Comparison of ENCODE assay signal across 9 mouse cellular contexts in the genomic region with DNA sequence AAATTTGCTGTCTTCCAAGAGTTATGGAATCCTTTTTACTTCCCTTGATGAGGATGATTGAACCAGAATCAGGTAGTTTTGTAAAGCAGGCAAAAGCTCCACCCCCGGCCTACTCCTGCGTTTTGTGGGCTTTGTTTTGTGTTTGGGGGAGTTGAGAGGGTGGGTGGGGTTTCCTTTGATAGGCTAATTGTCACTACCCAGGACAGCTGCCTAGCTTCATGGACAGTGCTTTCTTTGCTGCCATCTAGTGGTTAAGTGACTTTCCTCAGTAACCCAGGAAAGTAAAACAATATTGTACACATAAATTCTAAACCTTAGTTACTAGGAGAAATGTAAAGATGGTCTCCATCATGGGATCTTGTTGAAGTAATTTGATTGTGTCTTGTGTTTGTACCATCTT.
A peak's percentile ranks its signal among the peaks of the same experiment; 100 is the strongest.
DNase-seq lines count a peak whose midpoint lies in the region; ATAC-seq and TF ChIP-seq lines count a peak whose summit lies in the region.
"Had no signal": no experiment of that assay in that cellular context is flagged by ENCODE, and none has a peak within 500 bp of the region (broad histone marks: within the 10 kb centered on the region; RNA-seq: fewer than 3 reads in every experiment).

No protein-coding gene starts in this region.

- H3K9ac ChIP-seq in embryonic facial prominence, embryonic 14.5 days (ENCODE audit: low read depth, low read length) = no peak overlapping the region
- H3K9ac ChIP-seq: neural tube, embryonic 13.5 days had no signal

- no peak overlapping the region for H3K4me2 ChIP-seq in embryonic facial prominence, embryonic 14.5 days (ENCODE audit: low read depth, low read length)
- H3K4me2 ChIP-seq: neural tube, embryonic 13.5 days had no signal

- no peak overlapping the region for H3K4me3 ChIP-seq in G1E (ENCODE audit: low read depth, low read length)
- H3K4me3 ChIP-seq in embryonic facial prominence, embryonic 14.5 days (ENCODE audit: low read depth, low read length) = no peak overlapping the region
- H3K4me3 ChIP-seq: neural tube, embryonic 13.5 days had no signal

- H3K27ac ChIP-seq in embryonic facial prominence, embryonic 14.5 days (replicated peaks; ENCODE audit: low read depth, low read length) = no peak overlapping the region

- H3K36me3 ChIP-seq in G1E (replicated peaks) = peaks cover 36% of the 10 kb centered on the region
- peaks cover 15% of the 10 kb centered on the region; the same call in 1 of the 2 replicates for H3K36me3 ChIP-seq in embryonic facial prominence, embryonic 14.5 days (ENCODE audit: control insufficient read depth, insufficient read depth, low read length)

- no peak for TF ChIP-seq CTCF in G1E (IDR thresholded peaks at IDR 0.05; ENCODE audit: low read depth, low read length)

- 4% methylated on average over 2 of the region's 2 CpGs for WGBS in embryonic facial prominence, embryonic 14.5 days

- H3K9me3 ChIP-seq in G1E (replicated peaks) = no peaks in the 10 kb centered on the region
- no peaks in the 10 kb centered on the region for H3K9me3 ChIP-seq in embryonic facial prominence, embryonic 14.5 days (ENCODE audit: control insufficient read depth, low read length)
- H3K9me3 ChIP-seq: neural tube, embryonic 13.5 days had no signal

- no peaks in the 10 kb centered on the region for H3K27me3 ChIP-seq in G1E (ENCODE audit: insufficient read depth, low read length)
- H3K27me3 ChIP-seq in embryonic facial prominence, embryonic 14.5 days (replicated peaks; ENCODE audit: control insufficient read depth, insufficient read depth, low read length) = no peaks in the 10 kb centered on the region
- H3K27me3 ChIP-seq: neural tube, embryonic 13.5 days had no signal

- ATAC-seq in G1E (ENCODE audit: extremely low read depth, insufficient number of reproducible peaks, low FRiP score, poor library complexity, severe bottlenecking) = no peak
- 0 out of 2 replicates have a peak, but pooled peaks have one; percentile 50 for ATAC-seq in embryonic facial prominence, embryonic 14.5 days (ENCODE audit: low read depth)
- ATAC-seq in activated CD4-positive, CD25-positive, alpha-beta regulatory T cell, adult 4 months = no peak

- peak; percentile 8 to 49 for DNase-seq in adrenal gland, postnatal 36 days
- DNase-seq in adrenal gland, postnatal 4 days (ENCODE audit: low spot score in 2 of 2) = no peak
- DNase-seq in layer of hippocampus, adult 11-12 months (ENCODE audit: low spot score) = peak; percentile 29
- DNase-seq in layer of hippocampus, adult 8-10 months (ENCODE audit: low spot score in 2 of 2) = no peak
- peak; percentile 25 for DNase-seq in G1E (ENCODE audit: low spot score)
- peak; percentile 78 for DNase-seq in embryonic facial prominence, embryonic 14.5 days (ENCODE audit: low spot score)
- peak; percentile 72 for DNase-seq in lung, postnatal 25 days (ENCODE audit: low spot score)

- no peaks in the 10 kb centered on the region for H3K4me1 ChIP-seq in G1E (ENCODE audit: insufficient read depth, low read depth, low read length)
- H3K4me1 ChIP-seq in embryonic facial prominence, embryonic 14.5 days (ENCODE audit: control insufficient read depth, insufficient read depth, low read length) = no peaks in the 10 kb centered on the region

Comparison
In these comparisons a context has a peak if more than half of its experiments do, and no peak if none do; other contexts are left out.
1. DNase-seq: peak in adrenal gland, postnatal 36 days (2 of 2), layer of hippocampus, adult 11-12 months (single experiment), G1E (single experiment), embryonic facial prominence, embryonic 14.5 days (single experiment) and lung, postnatal 25 days (single experiment); none in adrenal gland, postnatal 4 days (0 of 2) and layer of hippocampus, adult 8-10 months (0 of 2).